Mouse (Mus musculus): ENCODE data around the gene Akirin2.

Gene Akirin2

DNA sequence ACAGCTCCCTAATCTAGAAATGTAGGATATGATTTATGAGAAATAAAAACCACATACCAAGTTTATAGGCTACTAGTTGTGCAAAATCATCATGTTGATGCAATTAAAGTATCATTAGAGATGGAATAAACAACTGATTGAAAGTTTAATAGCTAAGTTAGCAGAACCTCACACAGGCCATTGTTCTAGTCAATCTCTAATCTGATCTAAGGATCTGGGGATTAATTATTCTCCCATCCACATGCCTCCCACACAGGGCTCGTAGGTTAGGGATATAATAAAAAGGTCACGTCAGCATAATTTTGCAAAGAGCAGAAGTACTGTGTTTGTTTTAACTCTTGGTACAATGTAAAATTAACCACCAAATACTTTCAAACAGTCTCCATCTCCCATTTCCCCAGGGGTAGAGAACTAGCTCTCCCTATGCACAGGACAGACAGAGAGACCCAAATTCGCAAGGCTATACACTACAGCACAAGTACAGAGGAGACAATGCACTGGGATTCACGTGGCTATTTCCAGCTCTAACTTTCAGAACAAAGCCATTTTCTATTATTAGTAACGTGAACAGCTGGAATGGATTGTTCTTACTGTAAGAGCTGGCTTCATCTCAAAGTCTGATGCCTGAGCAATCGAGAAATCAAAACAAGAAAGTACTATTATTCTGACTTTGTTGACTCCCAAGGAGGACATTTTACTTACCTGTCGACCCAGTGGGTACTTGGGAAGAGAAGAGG, 34.3 kb downstream of the Akirin2 start:
- DNase-seq (ENCODE audit: low spot score): no peak

DNA sequence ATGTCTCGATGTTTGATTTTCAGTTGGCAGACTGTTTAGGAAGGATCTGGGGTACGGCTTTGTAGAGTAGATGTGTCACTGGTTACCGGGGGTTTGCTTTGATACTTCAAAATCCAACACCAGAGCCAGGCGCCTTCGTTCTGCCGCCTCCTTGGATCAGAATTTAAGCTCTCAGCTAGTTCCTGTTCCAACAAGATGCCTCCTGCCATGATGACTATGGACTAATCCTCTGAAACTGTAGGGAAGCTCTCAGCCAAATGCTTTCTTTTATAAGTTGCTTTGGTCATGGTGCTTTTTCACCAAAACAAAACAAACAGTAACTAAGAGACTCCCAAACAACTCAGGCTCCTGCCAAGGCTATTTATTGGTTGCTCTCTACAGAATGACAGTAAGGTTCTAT, 52.4 kb downstream of the Akirin2 start:
- DNase-seq (ENCODE audit: low spot score): no peak

DNA sequence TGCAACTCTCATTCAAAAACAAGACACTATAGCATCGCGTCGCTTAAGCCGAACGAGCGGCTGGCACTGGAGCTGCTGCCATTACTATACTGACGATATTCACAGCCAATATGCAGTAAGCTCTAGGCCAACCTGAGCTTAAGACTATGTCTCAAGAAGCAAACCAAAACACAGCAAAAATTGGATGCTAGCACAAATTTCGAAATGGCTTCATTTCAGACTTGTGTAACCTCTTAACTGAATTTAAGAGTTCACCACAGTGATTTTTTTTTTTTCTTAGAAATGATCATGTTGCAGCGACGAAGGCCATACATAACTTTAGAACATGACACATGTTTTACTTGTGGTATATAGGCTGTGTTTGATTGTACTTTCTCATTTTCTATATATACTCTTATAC, 55.9 kb downstream of the Akirin2 start:
- no peak for DNase-seq (ENCODE audit: low spot score)

DNA sequence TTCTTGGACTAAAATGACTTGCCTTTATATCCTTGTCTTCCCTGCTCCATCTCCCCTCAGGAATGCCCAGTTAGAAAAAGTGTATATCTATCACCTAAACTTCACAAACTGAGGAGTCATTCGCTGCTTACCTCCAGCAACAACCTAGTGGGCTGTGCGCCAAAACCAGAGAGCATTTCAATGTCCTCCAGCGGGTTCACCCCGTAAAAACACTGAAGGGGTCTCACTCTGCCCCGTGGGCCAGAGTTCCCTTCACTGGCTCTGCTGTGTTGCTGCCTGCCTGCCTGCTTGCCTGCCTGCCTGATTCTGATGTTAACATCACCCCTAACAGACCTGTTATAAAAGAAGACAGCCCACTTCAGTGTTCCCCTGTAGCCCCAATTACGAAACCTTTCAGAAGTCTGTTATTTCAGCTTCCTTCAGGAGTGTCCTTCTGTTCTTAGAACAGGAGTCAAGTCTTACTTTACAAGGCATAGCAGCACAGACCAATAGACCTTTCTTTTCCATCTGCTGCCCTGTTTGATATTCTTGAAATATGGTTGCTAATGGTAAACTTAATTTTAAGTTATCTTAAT, 62.9 kb downstream of the Akirin2 start:
- no peak for DNase-seq (ENCODE audit: low spot score)

DNA sequence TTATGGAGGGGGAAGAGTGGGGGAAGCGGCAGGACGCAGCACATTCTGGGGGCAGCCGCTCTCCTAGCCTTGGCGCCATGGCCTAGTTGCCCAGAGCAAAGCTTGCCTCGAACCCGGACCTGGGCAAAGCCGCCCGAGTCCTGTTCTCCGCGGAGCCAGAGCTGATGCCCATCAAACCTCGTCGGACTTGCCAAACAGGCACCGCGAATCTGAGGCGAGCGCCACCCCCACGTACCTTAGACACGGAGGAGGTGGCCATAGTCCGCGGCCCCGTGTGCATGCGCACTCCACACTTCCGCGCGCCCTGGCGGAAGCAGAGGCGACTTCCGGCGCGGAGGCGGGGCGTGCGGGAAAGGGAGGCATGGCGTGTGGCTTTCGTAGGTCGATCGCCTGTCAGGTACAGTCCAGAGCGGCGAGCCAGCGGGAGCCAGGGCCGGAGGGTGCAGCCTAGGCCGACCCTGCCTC, 63.9 kb downstream of the Akirin2 start, which contains the start of the genes Orc3 and Rars2:
Orc3 (minus strand) TSS at position 315 of the 465 bp plus-strand sequence.
Rars2 (plus strand) TSS at position 328 of the 465 bp plus-strand sequence.
- peak; percentile 89 for DNase-seq (ENCODE audit: low spot score)

- DNase-seq (ENCODE audit: low spot score): peak; percentile 14
These were observed 64.6 kb downstream of the Akirin2 start for GRCm38 (mm10) chr4:34615303-34615702.

- no peak for DNase-seq (ENCODE audit: low spot score)
These were observed 65.4 kb downstream of the Akirin2 start for GRCm38 (mm10) chr4:34616146-34616545.
